Mouse (Mus musculus) lung, embryonic 15.5 days (tissue): Measurements from ENCODE around the gene Gramd4. TPM values are rescaled to one million over a fixed set of nuclear protein-coding genes. Genes with fewer than 3 reads are reported as not detected.
A peak's percentile ranks its signal among the peaks of the same experiment; 100 is the strongest.

ENCODE experiments used
- ATAC-seq: fragments of 200-750 bp; cut with Nextera tagmentation; 2 replicates; pipeline ENCODE4 v1.8.0; 2017; ENCODE audit warnings: moderate number of reproducible peaks, borderline replicate concordance; ENCODE audit not compliant: low FRiP score, low TSS enrichment; ENCODE audit errors: extremely low read depth
- H3K27ac ChIP-seq: fragments of 300-500 bp; sonication (generic); 2 replicates; pipeline ENCODE4 v1.5.1; 2015; ENCODE audit warnings: moderate library complexity, mild to moderate bottlenecking, inconsistent platforms
- H3K27me3 ChIP-seq: fragments of 300-500 bp; sonication (generic); 2 replicates; pipeline ENCODE4 v1.6.1; 2015; ENCODE audit warnings: inconsistent platforms
- H3K36me3 ChIP-seq: fragments of 300-500 bp; sonication (generic); 2 replicates; pipeline ENCODE4 v1.6.1; 2015; ENCODE audit warnings: inconsistent platforms
- H3K4me1 ChIP-seq: fragments of 300-500 bp; sonication (generic); 2 replicates; pipeline ENCODE4 v1.6.1; 2015; ENCODE audit warnings: inconsistent platforms
- H3K4me2 ChIP-seq: fragments of 300-500 bp; sonication (generic); 2 replicates; pipeline ENCODE4 v1.6.1; 2015; ENCODE audit warnings: inconsistent platforms, mild to moderate bottlenecking, moderate library complexity
- H3K4me3 ChIP-seq: fragments of 300-500 bp; sonication (generic); 2 replicates; pipeline ENCODE4 v1.5.1; 2015; ENCODE audit warnings: mild to moderate bottlenecking, inconsistent platforms
- H3K9ac ChIP-seq: fragments of 300-500 bp; sonication (generic); 2 replicates; pipeline ENCODE4 v1.6.1; 2015; ENCODE audit warnings: inconsistent platforms
- H3K9me3 ChIP-seq: fragments of 300-500 bp; sonication (generic); 2 replicates; pipeline ENCODE4 v1.6.1; 2016; ENCODE audit warnings: inconsistent platforms
- WGBS: fragments of 180-500 bp; shearing (Covaris S2); methylation state at CpG from one replicate; pipeline ENCODE4 v1.1.7; 2015; 5-methylcytosine and 5-hydroxymethylcytosine counted together
- polyA plus RNA-seq: library from polyadenylated mRNA; unstranded; fragments of >200 nt; fragmentation: Nextera tagmentation; extraction: Ambion mirVana; gene quantifications from 2 replicates; pipeline ENCODE4 v1.2.1, GENCODE M21; 2015

The Gramd4 gene
- polyA plus RNA-seq, 1 experiment from 2014 or later, result 14.6 TPM

DNA sequence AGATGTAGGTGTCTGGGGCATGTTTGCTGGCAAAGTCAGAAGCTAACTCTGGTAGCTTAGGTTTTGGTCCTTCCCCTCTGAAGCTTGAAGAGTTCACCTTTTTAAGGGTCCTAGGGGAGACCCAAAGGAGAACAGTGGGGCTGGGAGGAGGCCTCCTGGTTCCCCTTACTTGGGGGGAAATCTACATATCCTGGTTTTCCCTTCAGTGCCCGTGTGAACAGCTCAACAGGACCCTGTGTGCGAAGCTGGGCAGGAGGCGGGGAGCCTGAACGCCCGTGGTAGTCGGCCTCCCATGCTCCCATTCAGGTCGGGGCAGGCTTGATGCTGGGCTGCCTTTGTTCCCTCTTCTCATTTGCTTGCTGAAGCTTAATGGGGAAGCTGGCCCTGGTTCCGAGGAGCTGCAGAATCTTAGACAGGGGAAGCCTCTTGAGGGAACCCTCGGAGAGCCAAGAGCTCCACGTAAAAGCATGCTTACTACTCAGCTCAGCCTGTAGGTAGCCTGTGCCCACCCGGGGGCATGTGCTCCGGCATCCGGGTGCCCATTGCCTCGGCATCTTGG, 30.2 kb downstream of the Gramd4 start:
- no peak overlapping the region for H3K9ac ChIP-seq
- H3K4me1 ChIP-seq, result peaks cover 93% of the 10 kb centered on the region
- no peaks in the 10 kb centered on the region for H3K36me3 ChIP-seq
- no peaks in the 10 kb centered on the region for H3K9me3 ChIP-seq
- H3K4me3 ChIP-seq, result no peak overlapping the region
- H3K27me3 ChIP-seq, result no peaks in the 10 kb centered on the region
- no peak overlapping the region for H3K27ac ChIP-seq
- 63% methylated on average over 14 of the region's 14 CpGs for WGBS
- no peak overlapping the region for H3K4me2 ChIP-seq
- ATAC-seq, result no peak

DNA sequence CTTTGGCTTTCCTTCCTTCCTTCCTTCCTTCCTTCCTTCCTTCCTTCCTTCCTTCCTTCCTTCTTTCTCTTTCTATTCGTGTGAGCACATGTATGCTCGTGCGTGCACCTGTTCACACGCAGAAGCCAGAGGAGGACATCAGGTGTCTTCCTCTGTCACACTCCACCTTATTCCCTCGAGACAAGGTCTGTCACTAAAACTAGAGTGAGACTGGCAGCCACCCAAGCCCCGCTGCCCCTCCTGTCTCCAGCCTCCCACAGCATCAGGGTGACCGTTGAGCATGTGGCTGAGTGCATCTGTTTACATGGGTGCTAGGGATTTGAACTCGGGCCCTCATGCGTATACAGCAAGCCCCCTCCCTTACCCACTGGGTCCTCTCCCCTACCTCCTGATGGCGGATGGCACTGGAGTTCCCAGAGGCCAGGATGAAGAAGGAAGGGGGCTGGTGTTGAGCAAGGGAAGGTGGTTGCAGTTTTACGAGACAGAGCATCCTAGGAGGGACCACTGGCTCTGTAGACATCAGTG, 30.8 kb downstream of the Gramd4 start:
- no peaks in the 10 kb centered on the region for H3K36me3 ChIP-seq
- no peak overlapping the region for H3K27ac ChIP-seq
- no peak for ATAC-seq
- H3K9ac ChIP-seq, result no peak overlapping the region
- H3K4me3 ChIP-seq, result no peak overlapping the region
- no peak overlapping the region for H3K4me2 ChIP-seq
- peaks cover 87% of the 10 kb centered on the region for H3K4me1 ChIP-seq
- 82% methylated on average over 11 of the region's 11 CpGs for WGBS
- H3K9me3 ChIP-seq, result no peaks in the 10 kb centered on the region
- no peaks in the 10 kb centered on the region for H3K27me3 ChIP-seq

DNA sequence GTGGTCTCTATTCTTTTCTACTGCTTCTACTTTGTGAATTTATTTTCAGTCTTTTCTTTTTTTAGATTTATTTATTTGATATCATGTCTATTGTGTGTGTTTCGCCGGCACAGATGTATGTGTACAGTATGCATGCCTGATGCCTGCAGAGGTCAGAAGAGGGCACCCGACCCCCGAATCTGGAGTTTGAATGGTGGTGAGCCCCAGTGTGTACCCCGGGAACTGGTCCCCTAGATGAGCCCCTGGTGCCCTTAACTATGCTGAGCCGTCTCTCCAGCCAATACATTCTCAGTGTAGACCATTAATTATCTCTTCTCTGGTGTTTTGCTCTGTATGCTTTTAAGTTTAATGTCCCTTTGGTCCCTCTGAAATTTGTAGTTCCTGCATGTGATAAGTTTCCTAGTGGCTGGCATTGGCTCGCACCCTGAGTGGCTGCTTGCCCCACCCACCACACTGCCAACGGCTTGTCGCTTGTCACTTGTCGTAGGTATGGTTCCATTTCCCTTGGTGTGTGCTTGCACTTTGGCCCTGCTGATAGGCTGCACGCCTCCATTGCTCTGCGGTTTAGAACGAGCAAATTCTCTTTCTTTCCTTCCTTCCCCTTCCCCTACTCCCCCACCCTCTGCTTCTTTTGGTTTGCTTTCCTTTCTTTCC, 31.7 kb downstream of the Gramd4 start:
- Histone ChIP-seq H3K9ac (no peak overlapping the region), H3K36me3 (no peaks in the 10 kb centered on the region)

DNA sequence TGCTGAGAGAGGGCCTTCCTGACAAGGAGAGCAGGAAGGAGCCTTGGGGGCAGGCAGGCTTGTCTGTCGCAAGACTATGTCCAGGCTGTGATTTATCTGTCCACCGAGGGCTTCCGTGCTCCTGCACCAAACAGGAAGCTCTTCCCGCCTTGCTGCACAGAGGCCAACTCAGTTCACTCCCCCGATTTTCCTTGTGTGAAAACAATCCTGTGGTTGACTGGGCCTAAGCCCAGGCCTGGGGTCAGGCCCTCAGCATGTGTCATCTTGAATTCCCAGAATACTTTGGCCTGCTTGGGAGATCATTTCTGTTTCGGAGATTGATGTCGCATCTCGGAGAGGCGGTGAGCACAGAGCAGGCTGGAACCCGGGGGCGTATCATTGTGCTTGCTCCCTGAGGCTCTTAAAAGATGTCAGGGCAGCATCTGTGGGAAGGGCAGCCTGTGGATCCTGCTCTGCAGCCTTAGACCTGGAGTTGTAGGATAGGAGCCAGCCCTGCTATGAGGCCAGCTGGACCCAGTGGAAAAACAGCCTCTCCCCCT, 32.6 kb downstream of the Gramd4 start:
- Histone ChIP-seq H3K27me3 (no peaks in the 10 kb centered on the region), H3K27ac (peak overlapping the region; percentile 70), H3K4me3 (no peak overlapping the region), H3K4me2 (no peak overlapping the region), H3K4me1 (peaks cover 69% of the 10 kb centered on the region), H3K9ac (no peak overlapping the region), H3K36me3 (no peaks in the 10 kb centered on the region), H3K9me3 (no peaks in the 10 kb centered on the region)
- ATAC-seq, result peak; percentile 50
- 40% methylated on average over 11 of the region's 11 CpGs for WGBS

More for the DNA sequence above, 31.7 kb downstream of the Gramd4 start:
- H3K4me1 ChIP-seq, result peaks cover 78% of the 10 kb centered on the region
- no peak overlapping the region for H3K4me3 ChIP-seq
- no peaks in the 10 kb centered on the region for H3K27me3 ChIP-seq
- ATAC-seq, result no peak
- H3K9me3 ChIP-seq, result no peaks in the 10 kb centered on the region
- peak overlapping the region; percentile 70 for H3K27ac ChIP-seq
- no peak overlapping the region for H3K4me2 ChIP-seq
- WGBS, result 53% methylated on average over 13 of the region's 13 CpGs

DNA sequence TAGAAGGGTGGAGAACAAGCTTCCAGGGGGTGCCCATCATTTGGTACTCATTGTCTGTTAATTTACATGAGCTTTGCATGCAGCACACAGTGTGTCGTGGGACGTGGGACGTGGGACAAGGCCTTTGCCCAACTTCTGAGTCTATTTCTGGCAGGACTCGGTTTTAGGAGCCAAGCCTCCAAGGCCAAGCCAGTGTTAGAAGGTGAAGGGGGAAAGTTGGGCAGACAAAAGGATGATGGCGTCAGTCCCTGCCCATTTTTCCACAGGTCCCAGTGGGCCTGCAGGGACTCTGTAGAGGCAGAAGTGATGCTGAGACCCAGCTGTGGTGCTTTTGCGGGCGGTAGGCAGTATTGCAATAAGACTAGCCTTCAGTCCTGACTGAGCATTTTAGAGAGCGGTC, 33.1 kb downstream of the Gramd4 start:
- 87% methylated on average over 8 of the region's 8 CpGs for WGBS
- Histone ChIP-seq H3K4me2 (no peak overlapping the region), H3K27ac (peak overlapping the region; percentile 70), H3K4me1 (peaks cover 64% of the 10 kb centered on the region), H3K4me3 (no peak overlapping the region), H3K9me3 (no peaks in the 10 kb centered on the region), H3K9ac (no peak overlapping the region), H3K27me3 (no peaks in the 10 kb centered on the region), H3K36me3 (no peaks in the 10 kb centered on the region)
- ATAC-seq, result no peak

DNA sequence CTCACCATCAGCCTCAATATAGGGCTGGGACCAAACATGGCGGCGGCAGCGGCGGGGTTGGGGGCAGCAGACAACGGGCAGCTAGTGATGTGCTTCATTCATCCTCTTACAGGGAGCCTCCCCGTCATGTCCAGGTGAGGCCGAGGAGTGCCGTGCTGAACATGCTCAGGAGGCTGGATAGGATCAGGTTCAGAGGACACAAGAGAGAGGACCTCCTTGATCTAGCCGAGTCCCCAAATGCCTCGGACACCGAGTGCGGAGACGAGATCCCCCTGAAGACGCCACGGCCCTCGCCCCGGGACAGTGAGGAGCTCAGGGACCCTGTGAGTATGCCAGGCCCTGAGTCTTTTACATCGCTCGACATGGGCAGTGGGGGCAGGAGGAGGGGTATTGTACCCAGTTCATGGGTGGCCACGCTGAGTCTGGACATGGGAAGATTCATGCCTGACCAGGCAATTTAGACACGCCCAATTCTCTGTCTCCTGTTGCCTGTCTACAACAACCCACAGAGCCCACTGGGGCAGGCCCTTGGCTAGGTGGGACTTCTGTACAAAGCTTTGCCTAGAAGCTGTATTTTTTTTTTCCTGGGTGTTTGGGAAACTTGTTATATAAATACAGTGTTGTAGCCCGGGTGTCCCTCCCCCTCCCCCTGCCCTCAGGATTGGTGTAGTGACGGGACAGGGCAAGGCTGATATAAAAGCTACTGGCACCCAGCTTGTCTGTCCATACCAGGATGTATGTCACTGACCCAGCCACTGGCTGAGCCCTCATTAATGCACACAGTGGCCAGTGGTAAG, 33.9 kb downstream of the Gramd4 start:
- peak overlapping the region; percentile 70 for H3K27ac ChIP-seq
- H3K4me1 ChIP-seq, result peaks cover 56% of the 10 kb centered on the region
- WGBS, result 92% methylated on average over 23 of the region's 23 CpGs
- H3K4me2 ChIP-seq, result no peak overlapping the region
- ATAC-seq, result no peak
- H3K27me3 ChIP-seq, result no peaks in the 10 kb centered on the region
- no peak overlapping the region for H3K9ac ChIP-seq
- no peak overlapping the region for H3K4me3 ChIP-seq
- no peaks in the 10 kb centered on the region for H3K9me3 ChIP-seq
- no peaks in the 10 kb centered on the region for H3K36me3 ChIP-seq

DNA sequence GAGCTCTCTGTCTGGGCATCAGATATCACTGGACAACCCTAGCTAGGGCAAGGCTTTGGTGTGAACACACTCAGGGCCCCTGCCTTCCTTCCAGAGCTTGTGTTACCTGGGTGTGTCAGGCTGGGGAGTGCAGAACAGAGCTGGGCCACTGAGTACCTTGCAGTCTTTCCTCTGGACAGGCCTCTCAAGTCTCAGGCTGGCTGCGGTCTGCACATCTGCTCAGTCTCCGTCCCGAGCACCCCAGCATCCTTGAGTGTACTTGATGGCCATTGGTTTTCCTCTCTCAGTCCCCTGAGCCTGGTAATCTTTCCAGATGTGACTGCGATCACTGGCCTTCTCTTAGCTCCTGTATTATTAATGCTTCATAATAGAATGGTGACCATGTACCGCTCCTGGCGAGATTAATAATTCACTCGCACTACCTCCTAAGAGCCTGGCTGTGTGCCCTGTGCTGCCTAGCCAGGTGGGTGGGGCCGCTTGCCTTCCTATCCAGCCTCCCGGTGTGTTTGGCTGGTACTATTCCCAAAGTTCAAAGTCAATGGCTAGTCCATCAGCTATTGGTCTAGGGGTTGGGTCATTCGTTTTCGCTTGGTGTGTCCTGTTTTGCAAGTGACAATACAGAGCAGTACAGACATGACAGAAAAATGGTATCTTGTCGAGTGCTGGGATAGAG, 34.6 kb downstream of the Gramd4 start:
- ATAC-seq, result no peak
- no peak overlapping the region for H3K9ac ChIP-seq
- no peaks in the 10 kb centered on the region for H3K9me3 ChIP-seq
- H3K36me3 ChIP-seq, result no peaks in the 10 kb centered on the region
- WGBS, result 66% methylated on average over 12 of the region's 12 CpGs
- no peak overlapping the region for H3K4me2 ChIP-seq
- H3K27me3 ChIP-seq, result no peaks in the 10 kb centered on the region
- peak overlapping the region; percentile 70 for H3K27ac ChIP-seq
- H3K4me3 ChIP-seq, result no peak overlapping the region
- peaks cover 49% of the 10 kb centered on the region for H3K4me1 ChIP-seq

DNA sequence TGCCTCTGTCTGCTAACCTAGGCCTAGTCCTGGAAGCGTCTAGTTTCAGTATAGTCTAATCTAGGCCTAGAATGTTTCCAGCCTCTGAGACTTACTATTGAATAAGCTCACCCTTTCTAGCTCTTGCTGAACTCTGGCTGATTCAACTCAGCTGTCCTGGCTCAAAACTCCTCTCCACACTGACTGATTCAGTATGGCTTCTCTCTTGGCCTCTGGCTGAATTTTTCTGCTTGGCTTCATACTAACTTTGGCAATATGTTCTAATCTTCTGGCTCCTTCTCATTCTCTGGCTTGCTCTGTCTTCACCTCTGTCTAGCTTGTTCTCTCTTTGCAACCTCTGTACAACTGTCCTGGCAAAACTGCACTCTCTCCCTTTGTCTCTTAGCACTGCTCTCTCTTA, 35.7 kb downstream of the Gramd4 start:
- H3K36me3 ChIP-seq, result no peaks in the 10 kb centered on the region
- peaks cover 38% of the 10 kb centered on the region for H3K4me1 ChIP-seq
- H3K9me3 ChIP-seq, result no peaks in the 10 kb centered on the region
- H3K4me3 ChIP-seq, result no peak overlapping the region
- WGBS, result 83% methylated on average over 1 of the region's 1 CpGs
- peak overlapping the region; percentile 35; the same call in 1 of the 2 replicates for H3K27ac ChIP-seq
- H3K4me2 ChIP-seq, result no peak overlapping the region
- no peak for ATAC-seq
- H3K9ac ChIP-seq, result no peak overlapping the region
- no peaks in the 10 kb centered on the region for H3K27me3 ChIP-seq

DNA sequence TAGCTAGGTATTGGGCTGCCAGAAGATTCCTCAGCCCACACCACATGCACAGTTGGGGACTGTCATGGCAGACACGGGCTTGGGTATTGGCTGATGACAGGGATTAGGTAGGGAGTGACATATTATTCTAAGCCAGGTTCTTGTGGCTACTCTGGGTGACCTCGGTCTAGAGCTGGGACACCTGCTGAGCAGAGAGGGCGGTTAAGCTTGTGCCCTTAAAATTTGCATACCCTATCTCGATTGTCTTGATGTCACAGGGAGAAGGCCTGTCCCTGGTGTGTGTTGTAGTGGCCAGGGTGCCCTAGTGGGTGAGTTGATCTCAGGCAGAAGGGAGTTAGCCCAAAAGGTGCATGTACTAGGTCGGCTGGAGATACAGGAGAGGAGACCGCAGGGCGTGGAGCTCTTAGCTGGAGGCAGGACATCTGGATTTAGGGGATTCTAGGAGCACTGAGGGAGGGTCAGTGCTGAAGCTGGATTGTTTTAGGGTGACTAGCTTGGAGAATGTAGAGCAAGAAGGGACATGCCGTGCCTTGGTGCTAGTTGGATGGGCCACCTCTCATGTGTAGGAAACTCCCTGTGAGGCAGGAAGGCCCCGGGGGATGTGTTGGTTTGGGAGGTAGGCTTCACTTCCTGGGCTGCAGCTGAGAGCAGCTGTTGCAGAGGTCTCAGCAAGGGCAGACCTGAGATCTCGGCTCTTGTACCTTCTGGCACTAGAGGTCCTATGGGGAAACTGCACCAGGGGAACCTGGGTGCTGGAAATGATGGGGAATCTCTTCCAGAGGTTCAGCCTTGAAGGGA, 37.0 kb downstream of the Gramd4 start:
- Histone ChIP-seq H3K27ac (no peak overlapping the region), H3K36me3 (no peaks in the 10 kb centered on the region), H3K9ac (no peak overlapping the region), H3K4me3 (no peak overlapping the region), H3K4me1 (peaks cover 29% of the 10 kb centered on the region), H3K4me2 (no peak overlapping the region), H3K9me3 (no peaks in the 10 kb centered on the region), H3K27me3 (no peaks in the 10 kb centered on the region)
- no peak for ATAC-seq
- 76% methylated on average over 10 of the region's 10 CpGs for WGBS

DNA sequence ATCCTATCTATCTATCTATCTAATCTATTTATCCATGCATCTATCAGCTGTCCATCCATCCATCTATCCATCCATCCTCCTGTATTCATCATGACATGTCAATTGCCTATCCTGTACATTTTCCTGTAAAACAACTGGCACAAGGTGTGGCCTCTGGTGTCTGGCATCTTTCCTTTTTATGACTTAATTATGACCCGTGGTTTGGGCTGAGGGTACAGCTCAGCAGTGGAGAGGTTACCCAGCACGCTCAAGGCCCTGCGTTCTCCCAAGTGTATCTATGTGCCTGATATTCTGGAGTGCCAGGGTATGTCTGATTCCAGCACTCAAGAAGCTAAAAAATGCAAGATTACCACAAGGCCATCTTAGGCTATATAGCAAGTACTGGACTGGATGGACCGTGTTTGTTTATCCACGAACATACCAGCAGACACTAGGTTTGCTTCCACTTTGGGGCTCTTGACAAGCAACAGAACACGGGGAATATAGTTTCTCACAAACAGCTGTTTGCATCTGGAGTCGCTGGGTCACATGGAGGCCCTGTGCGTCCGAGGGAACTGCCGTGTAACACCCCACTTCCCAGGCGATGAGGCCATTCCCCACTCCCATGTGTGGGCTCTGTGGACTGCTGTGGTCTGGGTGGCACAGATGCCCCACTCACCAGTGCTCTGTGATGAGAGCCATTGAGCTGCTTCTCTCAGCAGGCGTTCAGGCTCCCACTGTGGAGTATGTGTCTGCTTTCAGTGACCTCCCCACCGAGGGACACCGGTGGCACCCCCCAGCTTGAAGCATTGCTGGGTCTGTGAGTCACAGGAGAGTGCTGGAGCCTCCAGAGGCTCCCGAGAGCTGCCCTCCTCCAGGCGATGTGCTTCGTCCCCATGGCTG, 38.5 kb downstream of the Gramd4 start:
- Histone ChIP-seq H3K4me2 (no peak overlapping the region), H3K4me1 (peaks cover 14% of the 10 kb centered on the region), H3K36me3 (no peaks in the 10 kb centered on the region), H3K27me3 (no peaks in the 10 kb centered on the region), H3K9ac (no peak overlapping the region), H3K9me3 (no peaks in the 10 kb centered on the region), H3K4me3 (no peak overlapping the region), H3K27ac (no peak overlapping the region)
- ATAC-seq, result no peak
- 73% methylated on average over 17 of the region's 17 CpGs for WGBS
